Mouse (Mus musculus): ENCODE measurements around the gene Mars.
A peak's percentile ranks its signal among the peaks of the same experiment; 100 is the strongest.

DNA sequence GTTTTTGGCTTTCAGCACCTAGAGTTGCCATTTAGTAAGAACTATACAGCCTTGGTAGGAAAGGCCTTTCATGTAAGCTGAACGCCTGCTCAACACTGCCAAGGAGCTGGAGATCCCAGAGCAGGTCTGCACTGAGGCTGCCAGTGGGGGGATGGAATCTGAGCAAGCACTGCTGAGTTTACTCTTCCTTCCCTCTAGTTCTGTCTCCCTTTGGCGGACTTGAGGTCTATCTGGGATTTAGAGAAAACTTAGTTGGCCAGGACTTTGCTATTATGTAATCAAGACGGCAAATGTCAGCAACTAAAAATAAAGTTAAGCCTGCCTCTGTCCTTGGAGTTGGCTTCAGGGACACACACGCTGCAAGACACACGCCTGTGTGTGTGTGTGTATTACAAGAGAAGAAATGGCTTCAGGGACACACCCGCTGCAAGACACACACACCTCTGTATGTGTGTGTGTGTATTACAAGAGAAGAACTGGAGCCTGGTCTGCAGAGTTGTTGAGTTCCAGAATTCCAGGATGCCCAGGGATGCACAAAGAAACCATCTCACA lies 18.5 kb downstream of the Mars start:
- TF ChIP-seq CTCF (IDR thresholded peaks at IDR 0.05; ENCODE audit: low read depth) = no peak
- peak; percentile 62; the same call in 1 of the 2 replicates for TF ChIP-seq EP300 (IDR thresholded peaks at IDR 0.05; ENCODE audit: low read depth)
